Mouse (Mus musculus): ENCODE data around the gene Olfr1504.
"Not testable (repeated sequence)": the region's sequence is repeated elsewhere in the genome, so short reads cannot be mapped to it uniquely, and the experiment has no call there.

The Olfr1504 gene

GRCm38 (mm10) chr19:13897828-13898227, at the start of gene Olfr1504:
Olfr1504 (minus strand) TSS chr19:13897928.
- DNase-seq (ENCODE audit: low spot score), result no peak

- no peak for DNase-seq (ENCODE audit: low spot score)
Measured at GRCm38 (mm10) chr19:13913230-13913629, 15.5 kb upstream of the Olfr1504 start, which contains the start of gene Olfr1505. Olfr1505 (plus strand) TSS chr19:13913530.

- no peak for DNase-seq (ENCODE audit: low spot score)
Measured at GRCm38 (mm10) chr19:13861495-13861894, 36.2 kb downstream of the Olfr1504 start, which contains the start of gene Olfr1502. Olfr1502 (plus strand) TSS chr19:13861795.

GRCm38 (mm10) chr19:13850592-13850991, 47.1 kb downstream of the Olfr1504 start, which contains the start of gene Olfr1501:
Olfr1501 (minus strand) TSS chr19:13850692.
- not testable (repeated sequence) for DNase-seq (ENCODE audit: low spot score)

Measured in ovary, postnatal 10 days (tissue).